Mouse (Mus musculus) myocyte (in vitro differentiated cells): ENCODE data around the gene Txn2.

Experiments
- CEBPB ChIP-seq: IDR thresholded peaks from 2 replicates; pipeline ENCODE4 v1.6.1; 2011; ENCODE audit warnings: mild to moderate bottlenecking, moderate library complexity; ENCODE audit not compliant: poor library complexity, insufficient read depth, severe bottlenecking
- E2F4 ChIP-seq: IDR thresholded peaks from one replicate; pipeline ENCODE4 v1.6.1; 2011; ENCODE audit warnings: mild to moderate bottlenecking, control low read depth, moderate library complexity; ENCODE audit not compliant: insufficient read depth
- MAX ChIP-seq: IDR thresholded peaks from one replicate; pipeline ENCODE4 v1.6.1; 2011; ENCODE audit warnings: low read depth, mild to moderate bottlenecking, control low read depth
- MYOG ChIP-seq, 3 experiments: IDR thresholded peaks; one replicate each; pipeline ENCODE4 v1.6.1; 2011; ENCODE audit warnings: control low read depth in 2 of 3, low read depth in 2 of 3, mild to moderate bottlenecking in 2 of 3; ENCODE audit not compliant: insufficient read length in 2 of 3, control insufficient read depth in 1 of 3, insufficient read depth in 1 of 3
- POLR2A ChIP-seq: IDR thresholded peaks from one replicate; pipeline ENCODE4 v1.6.1; 2011; ENCODE audit warnings: low read depth, mild to moderate bottlenecking, control low read depth, moderate library complexity; ENCODE audit not compliant: insufficient read length
- POLR2AphosphoS2 ChIP-seq: IDR thresholded peaks from one replicate; pipeline ENCODE4 v1.6.1; 2011; ENCODE audit warnings: low read depth, control low read depth; ENCODE audit not compliant: insufficient read length
- REST ChIP-seq: IDR thresholded peaks from one replicate; pipeline ENCODE4 v1.6.1; 2011; ENCODE audit warnings: mild to moderate bottlenecking, control low read depth, moderate library complexity; ENCODE audit not compliant: insufficient read depth, insufficient read length

DNA sequence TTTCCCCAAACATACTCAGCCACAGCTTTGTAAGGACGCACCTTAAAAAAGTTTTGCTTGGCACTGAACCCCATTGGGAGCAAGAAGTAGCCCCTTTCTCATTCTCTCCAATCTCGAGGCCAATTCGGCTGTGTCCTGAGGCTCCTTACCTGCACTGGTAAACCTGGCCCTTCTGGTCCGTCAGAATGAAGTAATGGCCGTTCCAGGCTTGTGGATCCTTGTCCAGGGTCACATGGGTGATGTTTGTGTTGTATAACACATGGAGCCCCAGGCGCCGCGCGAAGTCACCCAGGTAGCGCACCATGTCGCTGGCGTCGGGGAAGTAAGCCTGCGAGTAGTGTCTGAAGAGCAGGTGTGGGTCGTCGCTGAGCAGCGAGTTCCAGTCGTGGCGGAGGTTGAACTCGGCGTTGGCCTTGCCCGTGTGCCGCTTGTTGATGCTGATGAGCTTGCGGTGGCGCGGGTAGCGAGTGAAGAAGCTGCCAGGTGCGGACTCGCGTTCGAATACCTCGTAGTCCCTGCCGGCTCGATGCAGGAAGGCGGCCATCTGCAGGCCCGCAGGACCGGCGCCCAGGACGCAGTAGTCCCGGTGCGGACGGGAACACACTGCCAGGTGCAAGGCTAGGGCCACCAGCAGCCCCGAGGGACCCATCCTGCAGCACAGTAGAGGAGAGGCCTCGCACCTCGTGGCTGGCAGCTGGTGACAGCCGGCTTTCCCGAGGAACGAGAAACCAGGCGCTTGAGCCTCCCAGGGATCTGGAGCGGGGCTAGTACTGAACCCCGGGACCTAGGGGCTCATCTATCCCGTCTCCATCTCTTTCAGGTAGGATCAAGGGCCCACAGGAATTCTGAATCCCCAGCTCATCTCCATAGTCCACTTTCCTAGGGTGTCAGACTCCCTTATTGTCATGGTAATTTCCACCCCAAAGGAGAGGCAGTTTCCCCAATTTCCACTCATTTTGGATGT, 26.9 kb upstream of the Txn2 start:
- TF ChIP-seq POLR2A = no peak
- no peak for TF ChIP-seq MAX
- TF ChIP-seq POLR2AphosphoS2 = no peak
- TF ChIP-seq E2F4 = no peak
- no peak for TF ChIP-seq MYOG (IDR thresholded peaks at IDR 0.05; ENCODE audit: control insufficient read depth in 1 of 3, insufficient read depth in 1 of 3, insufficient read length in 2 of 3, low read depth in 2 of 3)
- TF ChIP-seq CEBPB = no peak
- no peak for TF ChIP-seq REST
